Mouse (Mus musculus) activated CD4-positive, CD25-positive, alpha-beta regulatory T cell, adult 9 weeks (primary cell): ENCODE measurements around the gene Dpep3. TPM values are rescaled to one million over a fixed set of nuclear protein-coding genes. Genes with fewer than 3 reads are reported as not detected.

Experiments used
- polyA plus RNA-seq: library from polyadenylated mRNA; unstranded; fragments of 100-300 nt; shearing (Covaris generic); gene quantifications from one replicate; pipeline ENCODE4 v1.2.1, GENCODE M21; 2017

The Dpep3 gene
- not detected for polyA plus RNA-seq

DNA sequence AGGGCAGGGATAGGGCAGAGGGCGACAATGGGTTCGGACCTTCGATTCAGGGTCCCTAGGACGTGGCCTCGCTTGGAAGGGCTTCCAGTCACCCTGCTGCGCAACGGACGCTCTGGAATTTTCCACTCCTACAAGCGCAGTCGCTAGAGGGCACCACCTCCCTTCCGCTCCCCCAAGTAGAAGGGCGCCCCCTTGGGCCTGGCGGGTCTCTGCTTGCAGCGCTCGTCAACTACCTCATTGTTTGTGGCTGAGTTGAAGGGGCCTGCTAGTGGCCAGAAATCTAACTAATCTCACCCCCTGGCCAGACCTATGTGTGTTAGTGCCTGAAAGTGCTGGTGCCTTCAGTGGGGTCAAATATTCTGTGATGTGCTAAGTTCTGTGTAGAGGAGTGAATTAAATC lies at the start of gene Dpep3:
Dpep3 (minus strand) TSS at position 105 of the 400 bp plus-strand sequence.

DNA sequence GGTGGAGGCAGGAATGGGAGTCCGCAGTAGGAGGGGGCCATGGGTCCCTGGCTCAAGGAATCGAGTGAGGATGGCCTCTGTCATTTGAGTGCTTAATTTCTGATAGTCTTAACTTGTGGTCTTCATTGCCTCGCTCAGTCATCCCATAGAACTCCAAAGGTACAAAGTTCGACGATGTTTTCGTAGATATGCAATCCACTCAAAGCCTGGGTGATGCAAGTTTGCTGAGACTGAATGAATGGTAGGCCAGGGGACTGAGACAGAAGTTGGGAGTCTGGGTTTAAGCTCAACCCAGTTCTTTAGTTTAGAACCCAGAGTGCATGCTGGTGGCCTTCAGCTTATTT lies 32.4 kb upstream of the Dpep3 start, which contains the start of gene Ddx28:
Ddx28 (minus strand) TSS at position 240 of the 344 bp plus-strand sequence.

DNA sequence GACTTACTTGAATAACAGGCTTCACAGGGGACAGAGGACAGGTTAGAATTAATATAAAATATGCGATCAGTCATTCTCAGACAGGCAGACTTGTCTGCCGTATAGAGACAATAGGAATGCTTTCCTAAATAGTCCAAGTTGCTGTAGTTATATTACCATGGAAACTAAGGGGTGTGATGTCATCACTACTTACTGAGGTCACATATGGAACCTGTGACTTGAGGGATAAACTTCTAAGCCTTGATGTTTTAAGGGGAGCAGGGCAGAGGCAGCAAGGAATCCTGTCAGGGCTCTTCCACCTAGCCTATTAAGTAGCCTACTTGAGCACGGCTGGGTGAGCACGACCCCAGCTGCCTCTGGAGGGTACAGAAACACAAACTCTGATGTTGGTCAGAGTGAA lies 26.6 kb upstream of the Dpep3 start, which contains the start of gene Dpep2nb:
Dpep2nb (minus strand) TSS at position 101 of the 400 bp plus-strand sequence.

DNA sequence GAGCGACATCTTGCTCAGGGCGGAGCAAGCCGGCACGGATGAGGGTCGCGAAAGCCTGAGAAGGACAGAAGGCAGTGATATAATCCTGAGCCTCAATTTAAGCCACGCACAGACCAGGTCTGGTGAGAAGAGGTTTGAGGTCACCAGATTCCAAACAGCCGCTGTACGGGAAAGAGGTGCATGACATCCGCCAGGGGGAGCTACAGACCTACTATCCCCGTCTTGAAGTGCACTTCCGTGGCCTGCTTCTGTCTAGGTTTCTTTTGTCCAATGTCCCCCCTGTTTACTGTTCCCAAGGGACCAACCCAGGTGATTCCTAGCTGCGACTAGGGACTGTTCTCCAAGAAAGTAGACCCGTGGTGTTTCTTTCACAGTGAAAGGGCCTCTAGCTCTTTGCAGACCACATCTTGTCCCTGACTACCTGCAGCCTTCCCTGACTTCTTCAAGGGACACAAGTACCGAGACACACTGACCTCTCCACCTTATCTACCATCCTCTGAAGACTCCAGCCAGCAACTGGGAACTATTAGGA lies 11.7 kb upstream of the Dpep3 start, which contains the start of gene Dus2:
Dus2 (plus strand) TSS at position 482 of the 532 bp plus-strand sequence.

GRCm38 (mm10) chr8:105965905-105966341 lies 13.3 kb downstream of the Dpep3 start, which contains the start of gene Slc12a4:
Gene Slc12a4 (minus strand): TSS chr8:105966097.

GRCm38 (mm10) chr8:105943321-105943739 lies 35.9 kb downstream of the Dpep3 start, which contains the start of gene Lcat:
Gene Lcat (minus strand): TSS chr8:105943382.

GRCm38 (mm10) chr8:105938306-105938669 lies 40.9 kb downstream of the Dpep3 start, which contains the start of gene Psmb10:
Gene Psmb10 (minus strand): TSS chr8:105938444.

DNA sequence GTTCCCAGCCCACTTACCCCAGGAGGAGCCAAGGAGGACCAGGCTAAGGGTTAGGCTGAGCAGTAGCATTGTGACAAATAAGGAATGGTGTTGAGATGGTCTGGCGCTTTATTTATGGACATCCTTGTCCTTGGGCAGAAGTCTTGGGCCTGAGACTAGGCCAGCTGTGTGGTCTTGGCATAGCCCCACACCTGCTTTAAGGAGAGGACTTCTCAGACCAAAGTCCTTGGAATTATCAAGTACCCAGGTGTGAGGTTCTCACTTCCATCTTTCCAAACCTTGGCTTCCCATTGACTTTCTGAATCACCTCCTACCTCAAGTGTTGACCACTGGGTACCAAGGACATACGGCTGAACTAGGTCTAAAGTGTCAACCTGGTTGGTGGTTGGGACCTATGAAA lies 45.5 kb downstream of the Dpep3 start, which contains the start of gene Ctrl:
Ctrl (minus strand) TSS at position 101 of the 400 bp plus-strand sequence.

Other genes starting within 250 kb of the Dpep3 start
- 4.7 TPM for gene Gfod2, start 220.8 kb downstream of the Dpep3 start, polyA plus RNA-seq
- 31.2 TPM for gene Ranbp10, start 152.1 kb downstream of the Dpep3 start, polyA plus RNA-seq
- gene Tsnaxip1, start 151.7 kb downstream of the Dpep3 start, polyA plus RNA-seq, result 0.13 TPM
- gene Cenpt, start 126.2 kb downstream of the Dpep3 start, polyA plus RNA-seq, result 17.1 TPM
- 11.7 TPM for gene Thap11, start 124.3 kb downstream of the Dpep3 start, polyA plus RNA-seq
- gene Nutf2, start 118.8 kb downstream of the Dpep3 start, polyA plus RNA-seq, result 7.7 TPM
- gene Edc4, start 98.5 kb downstream of the Dpep3 start, polyA plus RNA-seq, result 98.0 TPM
- 2.5 TPM for gene Nrn1l, start 85.9 kb downstream of the Dpep3 start, polyA plus RNA-seq
- 29.3 TPM for gene Pskh1, start 79.0 kb downstream of the Dpep3 start, polyA plus RNA-seq
- gene Ctrl, start 45.6 kb downstream of the Dpep3 start, polyA plus RNA-seq, result 3.4 TPM
- 546 TPM for gene Psmb10, start 41.0 kb downstream of the Dpep3 start, polyA plus RNA-seq
- 0.82 TPM for gene Lcat, start 36.0 kb downstream of the Dpep3 start, polyA plus RNA-seq
- 13.3 TPM for gene Slc12a4, start 13.3 kb downstream of the Dpep3 start, polyA plus RNA-seq
- 34.1 TPM for gene Dus2, start 11.9 kb upstream of the Dpep3 start, polyA plus RNA-seq
- gene Dpep2nb, start 26.5 kb upstream of the Dpep3 start, polyA plus RNA-seq, result not detected
- 9.8 TPM for gene Ddx28, start 32.5 kb upstream of the Dpep3 start, polyA plus RNA-seq
- 51.8 TPM for gene Nfatc3, start 79.4 kb upstream of the Dpep3 start, polyA plus RNA-seq
- 2.9 TPM for gene Esrp2, start 157.5 kb upstream of the Dpep3 start, polyA plus RNA-seq
- gene Pla2g15, start 171.0 kb upstream of the Dpep3 start, polyA plus RNA-seq, result 14.3 TPM
- gene Slc7a6, start 189.4 kb upstream of the Dpep3 start, polyA plus RNA-seq, result 43.4 TPM
- gene Slc7a6os, start 231.5 kb upstream of the Dpep3 start, polyA plus RNA-seq, result 43.9 TPM
- gene Prmt7, start 231.5 kb upstream of the Dpep3 start, polyA plus RNA-seq, result 36.5 TPM